Mouse (Mus musculus) T-helper 17 cell (primary cell): ENCODE measurements around the gene Hspa8.
"Not testable (repeated sequence)": the region's sequence is repeated elsewhere in the genome, so short reads cannot be mapped to it uniquely, and the experiment has no call there.

Source experiments
- in situ Hi-C, 2 experiments: fragments of 300-600 bp; cut with MboI, MseI; formaldehyde crosslinking; loops; 1 replicate in 1 of 2; 2 replicates in 1 of 2; pipeline ENCODE4 v1.15.1; 2025; ENCODE audit warnings: high pct_unique_total_duplicates in 2 of 2

The Hspa8 gene

DNA sequence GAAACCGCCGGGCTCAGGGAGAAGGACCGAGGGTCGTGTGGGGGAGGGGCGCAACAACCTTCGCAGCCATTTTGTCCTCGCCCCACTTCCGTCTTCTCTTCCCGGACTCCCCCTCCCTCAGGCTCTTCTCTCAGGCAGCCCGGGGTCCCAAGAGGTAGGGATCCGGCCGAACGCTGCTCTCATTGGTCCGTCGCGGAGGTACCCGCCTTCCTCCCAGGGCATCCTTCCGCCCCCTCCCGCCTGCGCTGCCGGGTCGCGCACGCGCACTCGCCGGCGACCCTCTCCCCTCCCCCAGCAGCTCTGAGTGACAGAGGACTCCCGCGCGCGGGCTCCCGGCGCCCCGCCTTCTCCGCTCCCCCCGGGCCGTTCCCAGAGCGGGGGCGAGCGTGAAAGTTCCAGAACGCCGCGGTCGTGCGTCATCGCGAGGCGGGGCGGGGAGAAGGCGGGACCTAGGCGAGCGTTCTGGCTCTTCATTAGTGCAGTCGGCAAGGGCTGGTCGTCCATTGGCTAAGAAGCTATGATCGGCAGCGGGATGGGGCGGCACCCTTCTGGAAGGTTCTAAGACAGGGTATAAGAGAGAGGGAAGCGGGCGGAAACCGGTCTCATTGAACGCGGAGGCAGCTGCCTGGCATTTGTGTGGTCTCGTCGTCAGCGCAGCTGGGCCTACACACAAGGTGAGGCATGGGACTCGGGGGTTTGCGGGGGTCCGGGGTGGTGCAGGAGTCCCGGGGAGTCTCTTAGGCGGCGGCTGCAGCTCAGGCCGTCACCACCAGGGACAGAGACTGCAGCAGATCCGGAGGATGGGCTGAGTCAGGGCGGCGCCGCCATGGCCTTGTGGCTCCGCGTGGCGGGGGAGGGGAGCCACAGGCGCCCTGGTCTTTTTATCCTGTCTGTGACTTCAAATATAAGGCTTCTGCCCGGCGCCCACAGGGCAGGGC lies at the start of gene Hspa8:
TSS of gene Hspa8 (plus strand) at position 310 of the 938 bp plus-strand sequence.
- in situ Hi-C loops, result no loop called here

DNA sequence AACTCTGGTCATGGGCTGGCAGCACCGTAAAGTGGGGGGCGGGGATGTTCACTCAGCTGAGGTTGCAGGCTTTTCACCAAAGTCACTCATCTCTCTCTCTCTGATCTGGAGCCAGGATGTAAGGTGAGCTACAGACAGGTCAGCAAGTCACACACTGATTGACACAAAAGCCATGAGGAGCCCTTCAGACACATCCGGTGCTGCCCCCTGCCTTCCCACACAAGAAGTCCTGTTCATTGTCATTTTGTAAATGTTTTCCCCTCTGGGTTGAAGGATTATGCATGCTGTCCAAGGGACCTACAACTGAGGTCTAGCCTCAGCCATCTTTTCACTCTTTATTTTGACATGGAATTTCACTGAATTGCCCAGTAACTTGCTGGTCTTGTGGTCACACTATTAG lies 49.0 kb upstream of the Hspa8 start:
- in situ Hi-C loops, result no loop called here

DNA sequence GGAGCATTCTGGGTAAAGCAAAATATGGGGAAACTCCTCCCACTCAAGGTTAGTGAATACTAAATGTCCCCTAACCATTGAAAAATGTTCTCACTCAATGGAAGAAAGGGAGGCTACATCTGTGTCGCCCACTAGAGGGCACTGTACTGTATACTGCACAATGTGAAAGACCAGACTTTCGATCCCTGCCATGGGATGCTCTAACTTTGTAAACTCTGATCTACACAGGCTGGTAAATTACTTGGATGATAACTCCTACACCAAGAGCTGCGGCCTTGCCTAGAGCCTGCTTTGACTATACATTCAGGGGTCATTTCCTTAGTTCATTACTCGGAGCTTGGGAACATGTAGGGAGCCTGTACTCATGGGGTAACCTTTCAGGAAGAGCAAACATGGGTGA lies 44.4 kb upstream of the Hspa8 start:
- in situ Hi-C loops, result no loop called here

DNA sequence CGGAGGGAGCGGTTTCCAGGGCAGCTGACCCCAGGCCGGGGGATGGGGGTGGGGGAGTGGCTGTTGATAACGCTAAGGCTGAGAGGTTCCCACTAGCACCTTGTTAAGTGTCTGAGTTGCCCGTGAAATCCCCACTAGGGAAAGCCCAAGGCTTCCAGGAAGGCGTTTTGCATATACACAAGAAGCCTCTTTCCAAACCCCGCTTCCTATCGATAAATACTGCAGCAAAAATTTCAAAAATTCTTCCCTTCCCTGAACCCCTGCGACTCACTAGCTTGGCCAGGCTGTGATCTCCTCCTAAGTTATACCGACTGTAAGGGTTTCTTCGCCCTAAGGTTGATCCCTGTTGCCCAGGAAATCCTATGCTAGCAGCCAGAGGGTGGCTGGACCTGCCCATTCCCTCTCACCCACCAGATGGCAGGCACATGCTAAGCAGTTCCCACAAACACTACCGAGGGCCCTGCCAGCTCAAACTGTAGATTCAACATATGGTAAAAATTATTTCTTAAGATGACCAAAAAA lies 43.6 kb upstream of the Hspa8 start:
- in situ Hi-C loops, result no loop called here

DNA sequence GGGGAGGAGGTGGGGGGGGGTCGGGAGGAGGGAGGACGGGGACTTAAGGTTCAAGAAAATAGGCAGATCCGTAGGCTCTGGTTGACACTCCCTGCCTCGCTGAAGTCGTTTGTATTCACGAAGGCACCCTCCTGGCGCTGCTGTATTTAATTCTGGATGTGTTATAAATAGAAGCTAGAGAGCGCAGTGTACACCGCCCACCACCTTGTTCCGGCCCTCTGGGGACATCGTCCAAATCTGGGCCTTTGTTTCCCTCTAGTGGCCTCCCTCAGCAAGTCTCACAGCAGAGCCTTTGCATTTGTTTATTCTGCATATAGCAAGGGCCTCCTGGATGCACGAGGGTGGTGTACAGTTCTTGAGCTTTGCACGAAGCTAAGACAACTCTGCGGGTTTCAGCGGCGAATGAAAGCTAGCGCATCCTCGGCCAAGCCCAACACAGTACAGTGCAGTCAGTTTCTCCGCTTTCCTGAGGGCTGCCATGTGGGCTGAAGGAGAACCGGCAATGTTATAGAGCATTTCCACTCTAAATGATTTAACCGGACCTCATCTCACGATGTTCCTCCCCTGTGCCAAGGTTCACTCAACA lies 43.0 kb upstream of the Hspa8 start:
- in situ Hi-C loops, result no loop called here

DNA sequence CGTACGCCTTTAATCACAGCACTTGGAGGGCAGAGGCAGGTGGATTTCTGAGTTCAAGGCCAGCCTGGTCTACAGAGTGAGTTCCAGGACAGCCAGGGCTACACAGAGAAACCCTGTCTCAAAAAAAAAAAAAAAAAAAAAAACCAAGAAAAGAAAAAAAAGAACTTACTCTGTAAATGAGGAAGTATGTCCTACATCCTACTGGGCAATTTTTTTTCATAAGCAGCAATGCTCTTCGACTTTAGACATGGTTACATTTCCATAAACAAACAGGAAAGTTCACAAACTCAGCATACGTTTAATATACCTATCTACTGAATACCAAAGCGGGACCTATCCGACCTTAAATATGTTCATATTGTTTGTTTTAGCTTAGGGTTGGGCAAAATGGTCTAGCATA lies 38.4 kb upstream of the Hspa8 start:
- in situ Hi-C loops, result no loop called here

DNA sequence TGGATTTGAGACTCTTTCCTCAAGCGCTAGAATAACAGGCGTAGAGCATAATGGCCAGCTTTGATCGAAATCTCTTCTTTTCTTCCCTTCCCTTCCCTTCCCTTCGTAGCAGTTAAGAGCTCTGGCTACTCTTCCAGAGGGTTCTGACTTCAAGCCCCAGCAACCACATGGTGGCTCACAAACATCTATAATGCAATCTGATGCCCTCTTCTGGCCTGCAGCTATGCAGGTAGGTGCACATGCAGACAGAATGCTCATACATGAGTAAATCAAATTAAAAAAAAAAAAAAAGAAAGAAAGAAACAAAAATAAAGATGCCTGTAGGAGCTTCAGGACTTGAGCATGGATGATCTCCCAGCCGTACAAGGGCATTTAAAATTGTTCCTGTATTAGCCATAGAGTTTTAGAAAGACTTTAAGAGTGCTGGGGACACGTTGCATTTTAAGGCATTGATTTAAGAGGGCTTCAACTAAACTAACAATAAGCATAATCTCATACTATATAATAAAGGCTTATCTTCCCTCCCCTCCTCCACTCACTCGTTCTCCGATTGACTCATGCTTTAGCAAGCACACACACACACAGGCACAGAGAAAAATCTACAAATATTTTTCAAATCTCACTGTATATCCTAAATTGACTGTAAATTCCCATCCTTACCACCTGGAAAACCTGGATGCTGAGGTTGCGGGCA lies 35.8 kb upstream of the Hspa8 start:
- in situ Hi-C loops, result no loop called here

DNA sequence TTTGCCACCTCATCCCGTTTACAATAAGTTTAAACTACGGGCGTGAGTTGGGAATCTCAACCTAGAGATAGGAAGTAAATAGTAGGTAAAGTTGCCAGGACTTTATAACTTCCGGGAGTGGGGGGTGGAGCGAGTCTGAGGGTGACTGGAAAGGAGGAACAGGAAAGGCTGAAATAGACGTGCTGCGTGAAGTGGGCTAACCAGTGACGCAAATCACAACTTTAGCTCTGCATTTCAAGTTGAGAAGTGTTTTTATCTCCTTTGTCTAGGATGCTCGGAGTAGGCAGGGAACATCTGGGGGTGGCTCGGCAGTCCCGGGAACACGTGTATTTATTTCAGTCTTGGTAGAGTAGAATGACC lies 35.2 kb upstream of the Hspa8 start:
- in situ Hi-C loops, result no loop called here

DNA sequence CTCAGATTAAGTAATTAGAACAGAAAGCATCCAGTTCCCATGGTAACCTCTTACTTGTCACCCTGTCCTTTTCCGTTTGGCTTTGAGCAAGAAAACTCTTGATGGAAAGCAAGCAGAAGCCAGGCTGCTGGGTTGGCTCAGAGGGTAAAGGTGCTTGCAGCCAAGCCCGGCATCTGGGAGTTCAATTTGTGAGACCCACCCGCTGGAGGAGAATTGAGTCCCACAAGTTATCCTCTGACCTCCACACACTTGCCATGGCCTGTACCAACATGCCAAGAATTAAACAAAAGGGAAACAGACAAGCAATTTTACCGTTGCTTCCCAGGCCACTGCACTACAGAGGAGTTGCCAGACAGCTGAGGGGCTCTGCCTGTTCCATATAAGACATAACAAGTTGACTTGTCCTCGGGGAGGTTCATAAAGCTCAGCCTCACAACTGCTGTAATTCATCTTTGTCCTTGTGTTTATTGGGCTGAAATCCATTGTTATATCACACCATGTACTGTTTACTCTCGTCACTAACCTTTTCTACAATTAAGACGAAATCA lies 34.7 kb upstream of the Hspa8 start:
- in situ Hi-C loops, result no loop called here

DNA sequence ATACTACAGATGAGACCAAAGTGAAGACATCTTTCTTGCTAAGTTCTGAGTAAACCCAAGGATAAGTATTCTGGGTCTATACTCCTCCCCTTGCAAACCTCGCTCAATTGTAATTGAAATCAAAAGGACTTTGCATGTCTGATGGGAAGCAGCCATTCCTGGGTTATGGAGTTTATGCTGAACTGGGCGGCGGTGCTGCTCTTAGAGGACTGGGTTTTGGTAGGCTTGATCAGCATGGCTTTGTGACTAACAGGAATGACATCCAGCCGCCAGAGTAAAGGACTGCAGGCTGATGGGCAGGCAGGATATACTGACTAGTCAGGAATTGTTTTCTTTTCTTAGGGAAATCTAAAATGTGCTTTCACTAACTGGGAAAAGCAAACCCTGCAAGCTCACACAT lies 32.8 kb upstream of the Hspa8 start:
- in situ Hi-C loops, result no loop called here

DNA sequence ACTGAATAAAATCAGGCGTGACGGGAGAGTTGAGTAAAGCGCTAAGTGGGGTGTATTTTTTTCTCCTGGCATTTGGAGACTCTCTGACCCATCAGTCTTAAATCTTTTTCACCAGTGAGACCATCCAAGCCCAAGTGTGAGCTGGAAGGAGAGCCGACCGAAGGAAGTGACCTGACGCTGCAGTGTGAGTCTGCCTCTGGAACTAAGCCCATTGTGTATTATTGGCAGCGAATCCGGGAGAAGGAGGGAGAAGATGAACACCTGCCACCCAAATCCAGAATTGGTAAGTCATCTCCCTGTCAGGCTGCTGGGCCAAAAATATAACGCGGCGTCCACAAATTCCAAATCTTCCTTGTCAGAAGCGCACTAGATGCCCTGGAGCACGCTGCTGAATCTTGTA lies 28.5 kb upstream of the Hspa8 start:
- in situ Hi-C loops, result no loop called here

DNA sequence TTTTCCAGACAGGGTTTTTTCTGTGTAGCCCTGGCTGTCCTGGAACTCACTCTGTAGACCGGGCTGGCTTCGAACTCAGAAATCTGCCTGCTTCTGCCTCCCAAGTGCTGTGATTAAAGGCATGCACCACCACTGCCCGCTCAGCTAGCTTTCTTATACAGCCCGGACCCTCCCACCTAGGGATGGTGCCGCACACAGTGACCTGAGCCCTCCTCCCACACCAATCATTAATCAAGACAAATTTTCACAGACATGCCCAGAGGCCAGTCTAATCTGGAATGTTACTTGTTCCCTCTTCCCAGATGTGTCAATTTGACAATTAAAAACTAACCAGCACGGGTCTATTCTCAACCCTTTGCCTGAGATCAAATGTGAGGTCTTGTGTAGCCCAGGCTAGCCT lies 27.6 kb upstream of the Hspa8 start:
- in situ Hi-C loops, result not testable (repeated sequence)

DNA sequence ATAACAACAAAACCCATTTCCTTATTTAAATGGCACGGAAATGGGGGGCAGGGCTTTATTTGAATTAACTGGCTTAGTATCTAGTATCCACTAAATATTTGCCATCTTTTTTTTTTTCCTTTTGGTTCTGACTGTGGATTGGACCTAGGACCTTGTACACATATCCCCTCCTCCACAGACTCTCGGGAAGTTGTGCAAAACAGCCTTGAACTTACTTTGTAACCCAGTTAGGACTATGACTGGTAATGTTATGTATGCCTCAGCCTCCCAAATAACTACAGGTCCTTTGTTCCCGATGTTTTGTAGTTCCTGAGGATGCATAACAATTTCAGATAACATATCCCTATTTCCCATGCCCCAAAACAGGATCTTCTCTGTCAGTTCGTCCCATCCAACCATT lies 26.9 kb upstream of the Hspa8 start:
- in situ Hi-C loops, result no loop called here

DNA sequence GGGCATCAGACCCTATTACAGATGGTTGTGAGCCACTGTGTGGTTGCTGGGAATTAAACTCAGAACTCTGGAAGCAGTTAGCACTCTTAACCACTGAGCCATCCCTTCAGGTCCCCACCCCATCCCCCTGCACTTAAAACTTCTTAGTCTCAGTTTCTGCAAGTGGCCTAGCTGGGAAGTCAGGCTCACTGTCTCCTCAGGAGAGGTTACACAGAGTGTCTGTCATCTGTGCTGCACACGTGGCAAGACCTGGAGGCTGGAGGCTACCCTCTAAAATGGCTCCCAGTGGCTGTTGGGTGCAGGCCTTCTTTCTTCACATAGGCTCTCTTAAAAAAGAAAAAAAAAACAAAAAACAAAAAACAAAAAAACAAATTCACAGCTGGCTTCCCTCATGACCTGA lies 24.7 kb upstream of the Hspa8 start:
- in situ Hi-C loops, result no loop called here

DNA sequence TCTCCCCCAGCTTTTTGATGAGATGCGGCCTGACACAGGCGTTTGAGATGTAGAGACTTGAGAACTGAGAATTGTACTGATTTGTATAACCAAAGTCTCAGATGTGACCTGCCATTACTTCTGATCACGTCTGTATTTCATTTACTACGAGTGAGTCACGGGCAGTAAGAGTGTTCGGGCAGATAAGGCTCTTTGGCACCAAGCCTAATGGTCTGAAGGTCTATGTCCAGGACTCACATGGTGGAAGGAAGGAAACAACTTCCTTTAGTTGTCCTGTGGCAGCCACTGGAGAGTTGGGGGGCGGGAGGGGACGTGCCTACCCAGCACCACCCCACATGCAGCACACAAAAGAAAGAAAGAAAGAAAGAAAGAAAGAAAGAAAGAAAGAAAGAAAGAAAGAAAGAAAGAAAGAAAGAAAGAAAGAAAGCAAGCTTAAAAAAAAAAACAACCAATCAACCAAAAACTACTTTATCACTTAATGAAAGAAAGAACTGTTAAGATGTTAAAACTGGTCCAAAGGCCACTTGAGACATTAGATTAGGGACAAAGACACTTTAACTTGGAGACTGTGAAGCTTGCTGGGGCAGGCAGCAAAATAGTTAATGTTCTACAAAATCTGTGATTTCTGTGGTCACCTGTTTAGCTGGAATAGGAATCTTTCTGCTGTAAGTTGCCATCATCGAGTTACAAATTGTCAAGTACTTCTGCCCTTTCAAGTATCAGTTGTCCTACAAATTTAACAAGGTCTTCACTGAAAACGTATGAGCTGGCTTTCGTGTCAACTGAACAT lies 24.1 kb upstream of the Hspa8 start:
- in situ Hi-C loops, result no loop called here

DNA sequence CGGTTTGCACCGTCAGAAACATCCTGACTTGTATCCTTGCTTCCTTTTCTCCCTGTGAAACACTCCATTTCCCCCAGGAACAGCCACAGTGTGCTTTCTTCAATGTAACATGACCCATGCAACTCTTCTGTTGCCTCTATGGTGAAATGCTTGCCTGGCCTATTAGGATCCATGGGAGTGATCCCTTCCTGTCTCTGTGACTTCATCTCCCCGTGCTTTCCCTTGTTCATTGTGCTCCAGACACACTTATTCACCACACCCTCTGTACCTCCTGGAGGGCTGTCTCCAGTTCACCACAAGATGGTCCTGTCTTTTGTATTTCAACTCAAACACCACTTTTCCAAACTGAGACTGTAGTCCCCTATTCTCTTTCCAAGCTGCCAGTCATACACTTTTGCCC lies 20.7 kb upstream of the Hspa8 start:
- in situ Hi-C loops, result no loop called here

DNA sequence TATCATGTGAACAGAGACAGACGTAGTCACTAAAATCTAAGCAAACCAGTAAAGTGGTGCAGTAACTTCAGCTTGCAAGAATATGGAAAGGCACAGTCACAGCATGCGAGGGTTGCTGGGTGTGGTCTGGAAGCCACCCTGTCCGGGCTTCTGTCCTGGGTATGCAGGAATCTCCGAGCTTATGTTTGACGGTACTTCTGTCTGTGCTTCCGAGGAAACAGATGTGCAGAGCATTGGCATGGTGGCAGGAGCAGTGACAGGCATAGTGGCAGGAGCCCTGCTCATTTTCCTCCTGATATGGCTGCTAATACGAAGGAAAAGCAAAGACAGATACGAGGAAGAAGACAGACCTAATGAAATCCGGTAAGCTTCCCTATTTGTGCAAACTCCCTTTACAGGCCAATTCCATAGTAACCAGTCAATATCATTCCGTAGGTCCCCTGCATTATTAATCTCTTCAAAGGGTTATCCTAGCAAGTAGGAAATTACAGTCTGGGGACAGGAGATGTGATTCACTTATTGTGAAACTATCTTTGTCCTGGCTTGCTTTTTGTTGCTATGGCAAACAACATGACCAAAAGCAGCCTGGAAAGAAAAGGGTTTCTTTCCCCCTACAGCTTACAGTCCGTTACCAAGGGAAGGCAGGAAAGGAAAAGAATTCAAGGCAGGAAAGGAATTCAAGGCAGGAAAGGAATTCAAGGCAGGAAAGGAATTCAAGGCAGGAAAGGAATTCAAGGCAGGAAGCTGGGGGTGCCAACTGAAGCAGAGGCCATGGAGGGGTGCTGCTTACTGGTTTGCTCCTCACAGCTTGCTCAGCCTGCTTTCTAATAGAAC lies 19.7 kb upstream of the Hspa8 start:
- in situ Hi-C loops, result no loop called here

DNA sequence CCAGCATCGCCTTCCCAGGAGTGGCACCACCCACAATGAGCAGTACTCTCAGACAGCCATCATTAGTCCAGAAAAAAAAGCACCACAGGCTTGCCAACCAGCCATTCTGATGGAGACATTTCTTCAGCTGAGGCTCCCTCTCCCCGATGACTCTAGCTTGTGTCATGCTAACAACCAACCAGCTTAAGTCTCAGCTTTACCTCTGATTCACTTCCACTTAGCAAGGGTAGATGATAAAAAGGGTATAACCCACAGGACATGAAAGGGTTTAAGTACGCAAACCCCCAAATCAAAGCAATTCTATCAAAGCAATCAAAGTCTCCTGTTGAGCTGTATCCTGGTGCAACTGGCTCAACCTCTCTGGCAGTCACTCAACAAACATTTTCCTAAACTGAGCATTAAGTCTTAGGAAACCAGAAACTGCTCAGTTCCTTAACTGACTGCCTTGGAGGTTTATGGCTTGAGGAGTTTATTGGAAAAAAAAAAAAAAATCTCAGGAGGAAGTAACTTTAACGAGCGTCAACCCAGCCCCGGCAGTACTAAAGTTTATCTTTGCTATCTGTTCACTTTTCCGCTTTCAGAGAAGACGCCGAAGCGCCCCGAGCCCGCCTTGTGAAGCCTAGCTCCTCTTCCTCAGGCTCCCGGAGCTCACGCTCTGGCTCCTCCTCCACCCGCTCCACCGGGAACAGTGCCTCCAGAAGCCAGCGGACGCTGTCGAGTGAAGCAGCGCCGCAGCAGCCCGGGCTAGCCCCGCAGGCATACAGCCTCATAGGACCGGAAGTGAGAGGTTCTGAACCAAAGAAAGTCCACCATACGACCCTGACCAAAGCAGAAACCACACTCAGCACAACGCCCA lies 18.8 kb upstream of the Hspa8 start:
- in situ Hi-C loops, result no loop called here

DNA sequence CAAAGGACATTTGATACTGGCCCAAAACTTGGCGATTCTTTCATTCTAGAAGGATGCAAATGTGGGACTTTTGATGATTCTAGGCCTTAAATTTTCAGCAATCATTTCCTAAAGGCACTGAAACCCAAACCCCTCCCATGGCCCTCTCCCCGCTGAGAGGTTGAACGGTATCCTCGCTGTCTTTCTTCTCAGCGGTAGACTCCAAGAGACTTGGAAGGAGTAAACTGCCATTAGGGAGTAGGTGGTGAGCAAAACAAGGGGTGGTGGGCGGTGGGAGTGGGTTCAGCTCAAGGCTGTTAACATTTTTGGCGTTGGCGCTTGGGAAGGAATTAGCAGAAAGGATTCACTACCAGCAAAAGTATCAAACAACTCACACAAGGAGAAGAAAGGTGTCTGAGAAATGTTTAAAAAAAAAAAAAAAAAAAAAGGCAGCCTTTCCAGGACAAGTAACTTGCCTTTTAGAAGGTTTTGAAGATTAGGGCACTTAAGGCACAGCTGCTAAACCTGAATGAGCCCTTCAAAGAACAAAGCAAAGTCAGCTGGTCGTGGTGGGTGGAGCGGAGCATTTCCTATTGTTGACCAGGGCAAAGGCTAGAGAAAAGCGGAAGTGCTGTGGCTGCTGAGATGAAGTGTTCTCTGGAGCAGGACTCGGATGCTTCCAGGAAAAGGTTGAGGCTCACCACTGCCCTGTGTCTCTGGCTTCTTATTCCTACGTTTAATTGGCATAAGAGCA lies 17.0 kb upstream of the Hspa8 start:
- in situ Hi-C loops, result no loop called here
